Mouse (Mus musculus) B cell, adult (primary cell): ENCODE data around the gene Tlr7. TPM values are rescaled to one million over a fixed set of nuclear protein-coding genes. Genes with fewer than 3 reads are reported as not detected.

ENCODE experiments used
- total RNA-seq: library from RNA; stranded (reverse); gene quantifications from 4 replicates; pipeline ENCODE4 v1.2.4, GENCODE M21; 2023; ENCODE audit not compliant: inconsistent age

Tlr7 gene
- 27.3 to 36.8 TPM (median 32.3 TPM) in 4 replicates for total RNA-seq

GRCm38 (mm10) chrX:167330399-167330798 lies at the start of gene Tlr7:
TSS of gene Tlr7 (minus strand) at chrX:167330558.

DNA sequence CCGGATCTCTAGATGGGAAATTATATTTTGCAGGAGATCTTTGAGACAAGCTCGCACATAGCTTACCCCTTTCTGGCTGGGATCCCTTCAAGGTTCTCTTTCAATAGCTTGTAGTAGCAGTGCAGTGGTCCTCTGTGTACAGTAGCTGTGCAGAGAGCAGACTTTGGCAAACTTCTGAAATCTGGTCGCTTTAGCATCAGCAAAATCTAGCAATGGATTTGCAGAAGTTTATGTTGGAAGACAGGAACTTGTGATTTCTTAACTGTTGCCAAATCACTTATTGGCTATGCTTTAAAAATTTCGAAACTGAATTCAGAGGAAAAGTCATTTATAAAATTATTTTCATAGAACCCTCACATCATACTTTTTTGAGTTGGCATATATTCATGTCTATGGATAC lies 66.3 kb downstream of the Tlr7 start, which contains the start of gene Tlr8:
Gene Tlr8, minus strand, starts transcription at position 244 of the 400 bp plus-strand sequence.

Other genes starting within 250 kb of the Tlr7 start
- 3,310 to 3,777 TPM (median 3,348 TPM) in 4 replicates for gene Tmsb4x, start 121.2 kb downstream of the Tlr7 start, total RNA-seq
- gene Tlr8, start 66.2 kb downstream of the Tlr7 start, total RNA-seq: 0.32 to 0.72 TPM (median 0.32 TPM) in 3 of 4 replicates, not detected in the other
- gene Prps2, start 52.2 kb upstream of the Tlr7 start, total RNA-seq: 54.7 to 63.6 TPM (median 58.4 TPM) in 4 replicates